Mouse (Mus musculus): ENCODE data around the gene Apol9a. TPM values are rescaled to one million over a fixed set of nuclear protein-coding genes. Genes with fewer than 3 reads are reported as not detected.
"Not testable (repeated sequence)": the region's sequence is repeated elsewhere in the genome, so short reads cannot be mapped to it uniquely, and the experiment has no call there.

Apol9a gene
- polyA plus RNA-seq, 1 experiment from 2014 or later = not detected

GRCm38 (mm10) chr15:77397450-77398132, 13.3 kb downstream of the Apol9a start:
- WGBS = 80% methylated on average over 11 of the region's 11 CpGs
- H3K27me3 ChIP-seq; H3K4me1 ChIP-seq (replicated peaks); H3K4me2 ChIP-seq; H3K4me3 ChIP-seq; H3K27ac ChIP-seq; H3K36me3 ChIP-seq; H3K9ac ChIP-seq; ATAC-seq (ENCODE audit: low FRiP score); H3K9me3 ChIP-seq: not testable (repeated sequence)

- 72% methylated on average over 3 of the region's 3 CpGs for WGBS
- not testable (repeated sequence) for H3K36me3 ChIP-seq; H3K9me3 ChIP-seq; H3K27me3 ChIP-seq; H3K9ac ChIP-seq; H3K4me1 ChIP-seq (replicated peaks); ATAC-seq (ENCODE audit: low FRiP score); H3K4me3 ChIP-seq; H3K4me2 ChIP-seq; H3K27ac ChIP-seq
Observed at GRCm38 (mm10) chr15:77393832-77394231, 17.1 kb downstream of the Apol9a start.

GRCm38 (mm10) chr15:77387462-77387861, 23.5 kb downstream of the Apol9a start:
- Histone ChIP-seq H3K4me1 (replicated peaks) (no peaks in the 10 kb centered on the region), H3K4me2 (no peak overlapping the region), H3K9ac (no peak overlapping the region), H3K4me3 (no peak overlapping the region), H3K36me3 (no peaks in the 10 kb centered on the region), H3K27me3 (no peaks in the 10 kb centered on the region), H3K27ac (no peak overlapping the region), H3K9me3 (no peaks in the 10 kb centered on the region)
- WGBS = 95% methylated on average over 2 of the region's 2 CpGs
- ATAC-seq (ENCODE audit: low FRiP score) = no peak

- Histone ChIP-seq H3K4me2 (no peak overlapping the region), H3K4me1 (replicated peaks) (no peaks in the 10 kb centered on the region), H3K27me3 (no peaks in the 10 kb centered on the region), H3K9me3 (no peaks in the 10 kb centered on the region), H3K4me3 (no peak overlapping the region), H3K36me3 (no peaks in the 10 kb centered on the region), H3K9ac (no peak overlapping the region), H3K27ac (no peak overlapping the region)
- no peak for ATAC-seq (ENCODE audit: low FRiP score)
- 92% methylated on average over 7 of the region's 7 CpGs for WGBS
Observed at GRCm38 (mm10) chr15:77384340-77385030, 26.4 kb downstream of the Apol9a start.

GRCm38 (mm10) chr15:77382880-77383279, 28.1 kb downstream of the Apol9a start:
- WGBS = 80% methylated on average over 1 of the region's 1 CpGs
- Histone ChIP-seq H3K4me2 (no peak overlapping the region), H3K27me3 (no peaks in the 10 kb centered on the region), H3K4me3 (no peak overlapping the region), H3K9ac (no peak overlapping the region), H3K27ac (no peak overlapping the region), H3K4me1 (replicated peaks) (no peaks in the 10 kb centered on the region), H3K9me3 (no peaks in the 10 kb centered on the region), H3K36me3 (no peaks in the 10 kb centered on the region)
- ATAC-seq (ENCODE audit: low FRiP score) = no peak

GRCm38 (mm10) chr15:77382271-77382850, 28.6 kb downstream of the Apol9a start:
- H3K36me3 ChIP-seq = no peaks in the 10 kb centered on the region
- 89% methylated on average over 10 of the region's 11 CpGs for WGBS
- no peak for ATAC-seq (ENCODE audit: low FRiP score)
- no peaks in the 10 kb centered on the region for H3K27me3 ChIP-seq
- H3K4me3 ChIP-seq = no peak overlapping the region
- no peak overlapping the region for H3K27ac ChIP-seq
- no peak overlapping the region for H3K4me2 ChIP-seq
- H3K4me1 ChIP-seq (replicated peaks) = no peaks in the 10 kb centered on the region
- no peak overlapping the region for H3K9ac ChIP-seq
- H3K9me3 ChIP-seq = no peaks in the 10 kb centered on the region

GRCm38 (mm10) chr15:77381481-77381880, 29.5 kb downstream of the Apol9a start:
- H3K4me2 ChIP-seq = no peak overlapping the region
- no peaks in the 10 kb centered on the region for H3K9me3 ChIP-seq
- H3K27me3 ChIP-seq = no peaks in the 10 kb centered on the region
- no peak overlapping the region for H3K27ac ChIP-seq
- no peak overlapping the region for H3K9ac ChIP-seq
- 87% methylated on average over 6 of the region's 6 CpGs for WGBS
- H3K36me3 ChIP-seq = no peaks in the 10 kb centered on the region
- H3K4me3 ChIP-seq = no peak overlapping the region
- no peak for ATAC-seq (ENCODE audit: low FRiP score)
- no peaks in the 10 kb centered on the region for H3K4me1 ChIP-seq (replicated peaks)

- 49% methylated on average over 4 of the region's 4 CpGs for WGBS
- no peak for ATAC-seq (ENCODE audit: low FRiP score)
- Histone ChIP-seq H3K27ac (no peak overlapping the region), H3K4me2 (no peak overlapping the region), H3K4me1 (replicated peaks) (no peaks in the 10 kb centered on the region), H3K36me3 (no peaks in the 10 kb centered on the region), H3K9ac (no peak overlapping the region), H3K27me3 (no peaks in the 10 kb centered on the region), H3K9me3 (no peaks in the 10 kb centered on the region), H3K4me3 (no peak overlapping the region)
Observed at GRCm38 (mm10) chr15:77379921-77380320, 31.0 kb downstream of the Apol9a start.

- H3K4me2 ChIP-seq = no peak overlapping the region
- H3K9ac ChIP-seq = no peak overlapping the region
- no peaks in the 10 kb centered on the region for H3K27me3 ChIP-seq
- no peak for ATAC-seq (ENCODE audit: low FRiP score)
- H3K4me1 ChIP-seq (replicated peaks) = no peaks in the 10 kb centered on the region
- no peak overlapping the region for H3K27ac ChIP-seq
- H3K9me3 ChIP-seq = no peaks in the 10 kb centered on the region
- no peak overlapping the region for H3K4me3 ChIP-seq
- H3K36me3 ChIP-seq = no peaks in the 10 kb centered on the region
- WGBS = 96% methylated on average over 4 of the region's 4 CpGs
Observed at GRCm38 (mm10) chr15:77377419-77377818, 33.5 kb downstream of the Apol9a start.

GRCm38 (mm10) chr15:77376920-77377319, 34.0 kb downstream of the Apol9a start:
- 77% methylated on average over 7 of the region's 7 CpGs for WGBS
- Histone ChIP-seq H3K9ac (no peak overlapping the region), H3K27me3 (no peaks in the 10 kb centered on the region), H3K4me1 (replicated peaks) (no peaks in the 10 kb centered on the region), H3K4me3 (no peak overlapping the region), H3K36me3 (no peaks in the 10 kb centered on the region), H3K4me2 (no peak overlapping the region), H3K27ac (no peak overlapping the region), H3K9me3 (no peaks in the 10 kb centered on the region)
- ATAC-seq (ENCODE audit: low FRiP score) = no peak

GRCm38 (mm10) chr15:77370588-77370987, 40.3 kb downstream of the Apol9a start:
- 89% methylated on average over 8 of the region's 8 CpGs for WGBS
- no peak for ATAC-seq (ENCODE audit: low FRiP score)
- no peak overlapping the region for H3K4me2 ChIP-seq

GRCm38 (mm10) chr15:77369981-77370380, 41.0 kb downstream of the Apol9a start:
- Histone ChIP-seq H3K4me1 (replicated peaks) (peaks cover 31% of the 10 kb centered on the region), H3K9me3 (no peaks in the 10 kb centered on the region), H3K36me3 (no peaks in the 10 kb centered on the region), H3K4me3 (no peak overlapping the region), H3K4me2 (no peak overlapping the region), H3K9ac (no peak overlapping the region), H3K27me3 (no peaks in the 10 kb centered on the region), H3K27ac (no peak overlapping the region)
- WGBS = 94% methylated on average over 21 of the region's 21 CpGs
- ATAC-seq (ENCODE audit: low FRiP score) = no peak

More at GRCm38 (mm10) chr15:77370588-77370987, 40.3 kb downstream of the Apol9a start:
- Histone ChIP-seq H3K27ac (no peak overlapping the region), H3K4me3 (no peak overlapping the region), H3K4me1 (replicated peaks) (peaks cover 31% of the 10 kb centered on the region), H3K36me3 (no peaks in the 10 kb centered on the region), H3K27me3 (no peaks in the 10 kb centered on the region), H3K9ac (no peak overlapping the region), H3K9me3 (no peaks in the 10 kb centered on the region)

Measured in hindbrain, embryonic 13.5 days (tissue).